Comparison of ENCODE assay signal across 26 mouse cellular contexts in the genomic region with DNA sequence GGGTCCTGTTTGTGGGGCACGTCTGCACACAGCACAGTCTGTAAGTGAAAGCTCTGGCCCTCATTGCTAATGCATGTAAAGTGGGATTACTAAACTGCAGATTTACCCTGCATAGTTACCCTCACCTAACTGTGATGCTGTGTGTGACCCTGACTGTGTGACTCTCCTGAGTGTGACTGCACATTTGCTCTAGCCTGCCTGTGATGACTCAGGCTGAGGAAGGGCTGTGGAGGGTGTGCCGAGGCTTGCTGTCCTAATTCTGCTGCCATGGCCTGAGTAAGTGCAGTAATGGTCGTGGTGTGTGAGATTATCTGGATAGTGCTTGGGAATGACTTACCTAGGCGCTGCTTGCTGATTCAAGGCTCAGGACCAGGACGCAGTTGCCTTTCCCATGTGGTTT. TPM values are rescaled to one million over a fixed set of nuclear protein-coding genes. Genes with fewer than 3 reads are reported as not detected.
DNase-seq lines count a peak whose midpoint lies in the region; ATAC-seq and TF ChIP-seq lines count a peak whose summit lies in the region.
"Had no signal": no experiment of that assay in that cellular context is flagged by ENCODE, and none has a peak within 500 bp of the region (broad histone marks: within the 10 kb centered on the region; RNA-seq: fewer than 3 reads in every experiment).

No protein-coding gene starts in this region.

- TF ChIP-seq CTCF in midbrain, postnatal 0 days (IDR thresholded peaks at IDR 0.05) = no peak

- no peaks in the 10 kb centered on the region for H3K9me3 ChIP-seq in midbrain, embryonic 11.5 days (ENCODE audit: control insufficient read depth, low read length)
- no peaks in the 10 kb centered on the region for H3K9me3 ChIP-seq in midbrain, postnatal 0 days (ENCODE audit: low read length)
- H3K9me3 ChIP-seq in forebrain, embryonic 10.5 days = no peaks in the 10 kb centered on the region
- H3K9me3 ChIP-seq: hindbrain, embryonic 12.5 days had no signal

- H3K9ac ChIP-seq in midbrain, embryonic 11.5 days (ENCODE audit: low read length) = no peak overlapping the region
- no peak overlapping the region for H3K9ac ChIP-seq in midbrain, postnatal 0 days (replicated peaks; ENCODE audit: low read length, poor library complexity, severe bottlenecking)
- H3K9ac ChIP-seq: hindbrain, embryonic 12.5 days had no signal

- 81% methylated on average over 5 of the region's 5 CpGs for WGBS in midbrain, embryonic 11.5 days
- WGBS in midbrain, postnatal 0 days = 84% methylated on average over 5 of the region's 5 CpGs
- 81% methylated on average over 5 of the region's 5 CpGs for WGBS in forebrain, embryonic 10.5 days

- H3K36me3 ChIP-seq in midbrain, embryonic 11.5 days (ENCODE audit: control insufficient read depth, insufficient read depth, low read length) = no peaks in the 10 kb centered on the region
- no peaks in the 10 kb centered on the region for H3K36me3 ChIP-seq in midbrain, postnatal 0 days (ENCODE audit: insufficient read depth, low read length)
- H3K36me3 ChIP-seq in forebrain, embryonic 10.5 days (replicated peaks) = no peaks in the 10 kb centered on the region
- H3K36me3 ChIP-seq: hindbrain, embryonic 12.5 days had no signal

- H3K4me3 ChIP-seq in midbrain, embryonic 11.5 days (ENCODE audit: low read depth, low read length) = no peak overlapping the region
- H3K4me3 ChIP-seq in midbrain, postnatal 0 days (ENCODE audit: low read depth, low read length) = no peak overlapping the region
- H3K4me3 ChIP-seq in forebrain, embryonic 10.5 days = no peak overlapping the region
- H3K4me3 ChIP-seq: gastrocnemius, adult 2 months; hindbrain, embryonic 12.5 days had no signal

- DNase-seq in midbrain, embryonic 11.5 days (ENCODE audit: low spot score, missing footprints) = peak; percentile 2
- no peak for DNase-seq in midbrain, postnatal 0 days (ENCODE audit: low spot score)
- DNase-seq in adrenal gland, adult 8-10 months = peak; percentile 35
- DNase-seq in adrenal gland, postnatal 36 days = peak; percentile 35 to 58
- no peak for DNase-seq in lung, postnatal 36 days
- DNase-seq in forebrain, embryonic 10.5 days (ENCODE audit: extremely low spot score, low spot score) = no peak
- no peak for DNase-seq in ovary, postnatal 36 days (ENCODE audit: low spot score)
- DNase-seq: B cell, adult 2 months; cerebellum, adult 11 months; cerebellum, adult 8-10 months; cerebellum, postnatal 14 days; gastrocnemius, adult 2 months; gastrocnemius, postnatal 25 days; heart, postnatal 10 days; heart, postnatal 4 days; kidney, adult 8-10 months had no signal

- H3K4me2 ChIP-seq in midbrain, embryonic 11.5 days = no peak overlapping the region
- H3K4me2 ChIP-seq in midbrain, postnatal 0 days (ENCODE audit: low read depth, low read length, poor library complexity, severe bottlenecking) = no peak overlapping the region
- H3K4me2 ChIP-seq: hindbrain, embryonic 12.5 days had no signal

- no peaks in the 10 kb centered on the region for H3K27me3 ChIP-seq in midbrain, embryonic 11.5 days (ENCODE audit: control insufficient read depth, insufficient read depth, low read length)
- H3K27me3 ChIP-seq in midbrain, postnatal 0 days (ENCODE audit: insufficient read depth, low read length) = no peaks in the 10 kb centered on the region; the same call in 1 of the 2 replicates
- H3K27me3 ChIP-seq in forebrain, embryonic 10.5 days (ENCODE audit: poor library complexity, severe bottlenecking) = no peaks in the 10 kb centered on the region
- H3K27me3 ChIP-seq: hindbrain, embryonic 12.5 days; Patski had no signal

- no peaks in the 10 kb centered on the region for H3K4me1 ChIP-seq in midbrain, embryonic 11.5 days (ENCODE audit: control insufficient read depth, insufficient read depth, low read length)
- no peaks in the 10 kb centered on the region for H3K4me1 ChIP-seq in midbrain, postnatal 0 days (ENCODE audit: insufficient read depth, low read length)
- no peaks in the 10 kb centered on the region for H3K4me1 ChIP-seq in forebrain, embryonic 10.5 days

- no peak for ATAC-seq in midbrain, embryonic 11.5 days (ENCODE audit: low FRiP score)
- ATAC-seq in midbrain, postnatal 0 days (ENCODE audit: low FRiP score) = no peak
- ATAC-seq: activated CD4-positive, CD25-positive, alpha-beta regulatory T cell, adult 4 months; CD4-positive, CD25-positive, alpha-beta regulatory T cell, adult 4 months; forebrain, embryonic 14.5 days; hindbrain, embryonic 16.5 days; inflammation-experienced regulatory T-cells, adult 6 months; intestine, postnatal 0 days; Patski had no signal

- H3K27ac ChIP-seq in midbrain, embryonic 11.5 days (ENCODE audit: low read depth, low read length) = no peak overlapping the region
- no peak overlapping the region for H3K27ac ChIP-seq in midbrain, postnatal 0 days (ENCODE audit: low read depth, low read length)
- H3K27ac ChIP-seq in forebrain, embryonic 10.5 days = no peak overlapping the region
- H3K27ac ChIP-seq: gastrocnemius, adult 2 months; hindbrain, embryonic 12.5 days had no signal

RNA-seq across cellular contexts. Expression of a gene that starts 52.2 kb away (rescaled TPM):
- 3.2 and 3.4 TPM in 2 replicates for polyA plus RNA-seq in midbrain, embryonic 11.5 days (2014; fragmentation: Nextera tagmentation; extraction: Ambion mirVana)
- total RNA-seq in midbrain, postnatal 0 days (2014; rRNA removed) = 128 and 159 TPM in 2 replicates
- polyA plus RNA-seq in midbrain, postnatal 0 days (2015; fragmentation: Nextera tagmentation; extraction: Ambion mirVana) = 51.5 and 71.2 TPM in 2 replicates
- total RNA-seq in adrenal gland, adult 8-10 months (2022) = 1 to 10 TPM in 3 of 4 experiments, under 1 TPM in 1; 0.80 to 2.2 (median 1.8) TPM
- 1 to 10 TPM; 1.3 to 2.3 TPM for total RNA-seq in adrenal gland, postnatal 36 days (2021)
- 1.1 and 1.4 TPM in 2 replicates for polyA plus RNA-seq in forebrain, embryonic 10.5 days (2016; fragmentation: Nextera tagmentation; extraction: Ambion mirVana)
- total RNA-seq: granulocyte monocyte progenitor cell, adult 5-6 weeks; MEL had no signal
- polyA plus RNA-seq: CD4-positive, CD25-positive, alpha-beta regulatory T cell, adult 4 months; Patski had no signal

Comparison
In these comparisons a context has a peak if more than half of its experiments do, and no peak if none do; other contexts are left out.
1. DNase-seq: peak in midbrain, embryonic 11.5 days (single experiment), adrenal gland, adult 8-10 months (single experiment) and adrenal gland, postnatal 36 days (2 of 2); none in midbrain, postnatal 0 days (single experiment), lung, postnatal 36 days (single experiment), forebrain, embryonic 10.5 days (single experiment) and ovary, postnatal 36 days (single experiment).
2. RNA of a gene that starts 52.2 kb away (total RNA-seq): 128 to 159 TPM in midbrain, postnatal 0 days; 1.3 to 2.3 TPM in adrenal gland, postnatal 36 days and 0.80 to 2.2 TPM in adrenal gland, adult 8-10 months; every median in the first group is over 10 times any median in the second.